8 mouse cellular contexts compared by ENCODE assay signal in the genomic region with DNA sequence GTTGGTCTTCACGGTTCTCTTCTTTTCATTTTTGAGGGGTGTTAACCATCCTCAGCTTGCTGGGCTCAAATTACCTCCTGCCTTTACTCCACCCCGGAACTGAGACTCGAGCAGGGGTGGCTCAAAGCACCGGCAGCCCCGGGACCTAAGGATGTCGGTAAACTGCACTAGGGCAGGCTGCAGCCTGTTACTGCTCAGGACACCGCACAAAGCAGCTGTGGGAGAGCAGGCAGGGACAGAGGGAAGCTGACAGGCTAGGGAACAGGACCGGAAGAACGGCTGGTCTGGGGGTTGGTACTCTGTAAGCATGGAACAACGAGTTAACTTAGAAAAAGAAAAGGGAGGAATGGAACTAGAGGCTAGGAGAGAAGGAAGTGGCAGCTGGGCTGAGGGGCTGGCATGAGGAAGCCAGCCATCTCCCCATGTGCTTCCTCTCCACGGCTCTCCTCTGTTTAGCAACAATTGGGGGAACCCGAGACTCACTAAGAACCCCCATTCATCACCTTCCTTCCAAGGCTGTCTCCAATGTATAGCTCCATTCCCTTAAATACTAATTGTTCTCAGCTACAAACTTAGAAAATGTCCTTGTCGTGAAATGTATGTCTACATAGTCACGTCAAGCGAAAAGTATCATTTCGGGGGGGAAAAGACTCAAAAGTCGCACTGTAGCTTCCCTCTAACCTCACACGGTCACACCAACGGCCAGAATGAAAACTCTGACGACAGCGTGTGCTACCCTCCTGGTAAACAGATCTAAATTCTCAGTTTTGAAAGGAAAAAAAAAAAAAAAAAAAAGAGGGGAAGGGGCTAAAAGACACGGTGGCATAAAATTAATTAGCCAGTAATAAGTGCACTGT. TPM values are rescaled to one million over a fixed set of nuclear protein-coding genes. Genes with fewer than 3 reads are reported as not detected.
DNase-seq lines count a peak whose midpoint lies in the region; ATAC-seq and TF ChIP-seq lines count a peak whose summit lies in the region.

No protein-coding gene starts in this region.

- intact Hi-C loops in left cerebral cortex, adult 2 months (cut with DNase I): loop anchor here (1.0 kb wide), 1 partner anchor 16 kb away; no protein-coding TSS in a partner anchor

- H3K4me2 ChIP-seq in forebrain, embryonic 15.5 days (replicated peaks): peak overlapping the region; percentile 33
- H3K4me2 ChIP-seq in liver, embryonic 15.5 days: peak overlapping the region; percentile 58
- H3K4me2 ChIP-seq in stomach, embryonic 15.5 days: peak overlapping the region; percentile 63

- DNase-seq in testis, postnatal 14 days (ENCODE audit: low spot score): no peak
- no peak for DNase-seq in layer of hippocampus, adult 2 months (ENCODE audit: low spot score in 2 of 2)
- DNase-seq in left cerebral cortex, adult 2 months (ENCODE audit: extremely low spot score in 1 of 2, low spot score in 2 of 2): no peak
- no peak for DNase-seq in gastrocnemius, adult 18-20 months (ENCODE audit: low spot score)

- no peak for TF ChIP-seq POLR2A in testis, adult 2 months (IDR thresholded peaks at IDR 0.05; ENCODE audit: control insufficient read depth, low read depth, low read length)

- H3K27ac ChIP-seq in testis, adult 2 months (ENCODE audit: control insufficient read depth, insufficient read depth, low read depth, low read length): no peak overlapping the region
- H3K27ac ChIP-seq in forebrain, embryonic 15.5 days (replicated peaks): no peak overlapping the region
- H3K27ac ChIP-seq in liver, embryonic 15.5 days (replicated peaks): no peak overlapping the region
- peak overlapping the region; percentile 51; the same call in 1 of the 2 replicates for H3K27ac ChIP-seq in stomach, embryonic 15.5 days
- no peak overlapping the region for H3K27ac ChIP-seq in layer of hippocampus, adult 2 months
- no peak overlapping the region for H3K27ac ChIP-seq in left cerebral cortex, adult 2 months

- 0 out of 2 replicates have a peak overlapping the region, but pooled peaks have one; percentile 2 for H3K9ac ChIP-seq in forebrain, embryonic 15.5 days (replicated peaks)
- H3K9ac ChIP-seq in liver, embryonic 15.5 days: 0 out of 2 replicates have a peak overlapping the region, but pooled peaks have one; percentile 15
- H3K9ac ChIP-seq in stomach, embryonic 15.5 days: no peak overlapping the region

- no peaks in the 10 kb centered on the region for H3K36me3 ChIP-seq in testis, adult 2 months (ENCODE audit: control insufficient read depth, insufficient read depth, low read length)
- no peaks in the 10 kb centered on the region for H3K36me3 ChIP-seq in forebrain, embryonic 15.5 days
- H3K36me3 ChIP-seq in liver, embryonic 15.5 days (replicated peaks): no peaks in the 10 kb centered on the region
- H3K36me3 ChIP-seq in stomach, embryonic 15.5 days: no peaks in the 10 kb centered on the region

- H3K27me3 ChIP-seq in testis, adult 2 months (ENCODE audit: control insufficient read depth, insufficient read depth, low read length): no peaks in the 10 kb centered on the region
- H3K27me3 ChIP-seq in forebrain, embryonic 15.5 days: no peaks in the 10 kb centered on the region
- no peaks in the 10 kb centered on the region for H3K27me3 ChIP-seq in liver, embryonic 15.5 days
- H3K27me3 ChIP-seq in stomach, embryonic 15.5 days (replicated peaks): no peaks in the 10 kb centered on the region

- no peak for TF ChIP-seq CTCF in testis, adult 2 months (IDR thresholded peaks at IDR 0.05; ENCODE audit: control insufficient read depth, insufficient read depth, insufficient replicate concordance, low read depth, low read length)
- TF ChIP-seq CTCF in layer of hippocampus, adult 2 months (conservative IDR thresholded peaks at IDR 0.05): no peak
- no peak for TF ChIP-seq CTCF in left cerebral cortex, adult 2 months (IDR thresholded peaks at IDR 0.05)

- H3K4me3 ChIP-seq in testis, adult 2 months (ENCODE audit: control insufficient read depth, low read depth, low read length): peak overlapping the region; percentile 7
- H3K4me3 ChIP-seq in forebrain, embryonic 15.5 days: no peak overlapping the region
- peak overlapping the region; percentile 35 for H3K4me3 ChIP-seq in liver, embryonic 15.5 days (replicated peaks)
- H3K4me3 ChIP-seq in stomach, embryonic 15.5 days (replicated peaks): peak overlapping the region; percentile 37
- H3K4me3 ChIP-seq in layer of hippocampus, adult 2 months: no peak overlapping the region
- no peak overlapping the region for H3K4me3 ChIP-seq in left cerebral cortex, adult 2 months

- 22% methylated on average over 22 of the region's 22 CpGs for WGBS in forebrain, embryonic 15.5 days
- WGBS in liver, embryonic 15.5 days (ENCODE audit: insufficient replicate concordance): 9% methylated on average over 22 of the region's 22 CpGs
- WGBS in stomach, embryonic 15.5 days: 23% methylated on average over 22 of the region's 22 CpGs

- no peaks in the 10 kb centered on the region for H3K9me3 ChIP-seq in forebrain, embryonic 15.5 days
- H3K9me3 ChIP-seq in liver, embryonic 15.5 days (replicated peaks): no peaks in the 10 kb centered on the region
- H3K9me3 ChIP-seq in stomach, embryonic 15.5 days: no peaks in the 10 kb centered on the region

- ATAC-seq in forebrain, embryonic 15.5 days (replicated peaks): peak; percentile 55
- ATAC-seq in liver, embryonic 15.5 days (ENCODE audit: insufficient read depth): peak; percentile 34
- no peak for ATAC-seq in stomach, embryonic 15.5 days (ENCODE audit: insufficient read depth, low FRiP score, low read depth)

- no peaks in the 10 kb centered on the region; the same call in none of the 2 replicates for H3K4me1 ChIP-seq in testis, adult 2 months (ENCODE audit: control insufficient read depth, insufficient read depth, low read length)
- peaks cover 25% of the 10 kb centered on the region for H3K4me1 ChIP-seq in forebrain, embryonic 15.5 days
- peaks cover 4% of the 10 kb centered on the region; the same call in 1 of the 2 replicates for H3K4me1 ChIP-seq in liver, embryonic 15.5 days (replicated peaks)
- no peaks in the 10 kb centered on the region; the same call in 1 of the 2 replicates for H3K4me1 ChIP-seq in stomach, embryonic 15.5 days

RNA-seq across cellular contexts. Expression of a gene that starts 42.5 kb away (rescaled TPM):
- polyA plus RNA-seq in testis, adult 2 months (2012; rRNA removed): 54.8 and 60.1 TPM in 2 replicates
- 82.4 and 87.4 TPM in 2 replicates for polyA plus RNA-seq in forebrain, embryonic 15.5 days (2015; fragmentation: Nextera tagmentation; extraction: Ambion mirVana)
- 33.0 and 36.5 TPM in 2 replicates for polyA plus RNA-seq in liver, embryonic 15.5 days (2015; fragmentation: Nextera tagmentation; extraction: Ambion mirVana)
- polyA plus RNA-seq in stomach, embryonic 15.5 days (2015; fragmentation: Nextera tagmentation; extraction: Ambion mirVana): 80.0 and 82.4 TPM in 2 replicates
- total RNA-seq in layer of hippocampus, adult 2 months (2021): 10 to 100 TPM; 70.9 to 71.2 TPM
- total RNA-seq in left cerebral cortex, adult 2 months (2021): 10 to 100 TPM; 80.0 to 81.9 TPM
- total RNA-seq in gastrocnemius, adult 18-20 months (2021): 10 to 100 TPM; 30.7 to 35.4 TPM

Comparison
In these comparisons a context has a peak if more than half of its experiments do, and no peak if none do; other contexts are left out.
1. H3K4me3 ChIP-seq: peak in testis, adult 2 months (single experiment), liver, embryonic 15.5 days (single experiment) and stomach, embryonic 15.5 days (single experiment); none in forebrain, embryonic 15.5 days (single experiment), layer of hippocampus, adult 2 months (single experiment) and left cerebral cortex, adult 2 months (single experiment).
2. Peak in every context shown above with its lines, with median percentiles within 50 percentile points of each other: H3K4me2 ChIP-seq.